Mouse (Mus musculus): ENCODE measurements around the gene Id3. TPM values are rescaled to one million over a fixed set of nuclear protein-coding genes. Genes with fewer than 3 reads are reported as not detected.

Gene Id3
- polyA plus RNA-seq, 1 experiment: 780 TPM

DNA sequence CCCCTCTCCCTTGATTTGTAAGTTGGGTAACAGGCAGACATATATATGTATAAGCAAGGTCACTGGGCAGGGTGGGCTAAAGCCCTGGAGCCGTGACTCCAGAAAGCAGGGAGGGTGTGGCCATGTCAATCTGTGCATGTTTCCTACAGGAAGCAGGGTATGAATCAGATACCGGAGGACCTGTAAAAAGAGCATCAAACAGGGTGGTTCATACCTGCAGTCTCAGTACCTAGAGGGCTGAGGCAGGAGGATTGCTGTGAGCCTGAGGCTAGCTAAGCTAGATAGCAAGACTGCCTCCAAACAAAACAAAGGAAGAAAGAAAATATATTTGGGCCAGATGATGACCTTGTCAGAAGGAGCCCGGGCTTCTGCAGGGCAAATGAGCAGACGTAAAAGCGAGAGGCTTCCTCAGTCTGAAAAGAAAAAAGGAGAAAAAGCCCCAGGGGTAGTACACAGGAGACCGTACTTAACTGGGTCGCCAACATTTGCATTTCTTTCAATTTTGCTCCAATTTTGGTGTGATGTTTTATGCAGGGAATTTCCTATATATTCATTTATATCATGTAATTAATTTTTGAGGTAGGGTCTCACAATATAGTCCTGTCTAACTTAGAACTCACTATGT, 21.3 kb upstream of the Id3 start:
- Histone ChIP-seq H3K4me3 (ENCODE audit: insufficient read depth, poor library complexity, severe bottlenecking) (no peak overlapping the region), H3K27me3 (ENCODE audit: control insufficient read depth, insufficient read depth, insufficient read length) (no peaks in the 10 kb centered on the region), H3K79me2 (ENCODE audit: control insufficient read depth, insufficient read depth) (no peaks in the 10 kb centered on the region), H3ac (ENCODE audit: control insufficient read depth, insufficient read length, low read depth) (no peak overlapping the region), H3K79me3 (ENCODE audit: low read depth) (no peaks in the 10 kb centered on the region), H3K36me3 (ENCODE audit: control insufficient read depth, insufficient read depth) (no peaks in the 10 kb centered on the region)
- TF ChIP-seq FOSL1 (IDR thresholded peaks at IDR 0.05; ENCODE audit: insufficient read depth, low read length, poor library complexity, severe bottlenecking): no peak
- TF ChIP-seq MYOG (IDR thresholded peaks at IDR 0.05; ENCODE audit: control insufficient read depth, extremely low read depth, insufficient read length): no peak
- no peak for TF ChIP-seq CEBPB (IDR thresholded peaks at IDR 0.05; ENCODE audit: low read depth)

DNA sequence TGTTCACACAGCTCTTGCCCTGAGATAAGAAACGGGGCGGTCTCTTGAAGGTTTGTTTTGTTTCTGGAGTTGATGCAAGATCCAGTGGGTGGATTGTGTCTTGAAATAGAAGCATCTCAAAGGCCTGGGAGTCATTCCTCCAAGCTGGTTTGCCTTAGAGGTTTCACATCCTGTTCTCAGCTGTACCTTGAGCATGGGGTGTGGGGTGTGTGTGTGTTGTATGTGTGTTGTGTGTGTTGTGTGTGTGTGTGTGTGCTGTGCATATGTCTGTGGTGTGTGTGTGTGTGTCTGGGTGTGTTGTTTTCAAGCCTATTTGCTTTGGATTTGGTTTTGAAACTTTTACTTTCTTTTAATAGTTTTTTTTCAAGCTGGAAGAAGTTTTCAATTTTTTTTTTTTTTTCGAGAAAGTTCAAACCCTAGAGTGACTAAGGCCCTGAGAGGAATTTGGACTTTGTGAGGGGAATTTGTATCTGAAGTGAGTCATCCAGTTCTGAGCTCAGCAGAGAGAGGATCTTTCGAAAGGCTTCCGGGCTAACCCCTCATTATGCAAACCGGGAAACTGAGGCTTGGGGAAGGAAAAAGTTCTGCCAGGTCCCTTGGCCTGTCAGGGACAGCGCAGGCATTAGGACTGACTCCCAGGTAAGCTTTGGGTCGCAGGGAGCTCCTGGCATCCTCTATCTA, 20.0 kb upstream of the Id3 start:
- Histone ChIP-seq H3K79me2 (ENCODE audit: control insufficient read depth, insufficient read depth) (no peaks in the 10 kb centered on the region), H3K36me3 (ENCODE audit: control insufficient read depth, insufficient read depth) (no peaks in the 10 kb centered on the region), H3K79me3 (ENCODE audit: low read depth) (no peaks in the 10 kb centered on the region), H3ac (ENCODE audit: control insufficient read depth, insufficient read length, low read depth) (peak overlapping the region; percentile 26), H3K27me3 (ENCODE audit: control insufficient read depth, insufficient read depth, insufficient read length) (no peaks in the 10 kb centered on the region), H3K4me3 (ENCODE audit: insufficient read depth, poor library complexity, severe bottlenecking) (no peak overlapping the region)
- TF ChIP-seq FOSL1 (IDR thresholded peaks at IDR 0.05; ENCODE audit: insufficient read depth, low read length, poor library complexity, severe bottlenecking) (no peak), MAX (IDR thresholded peaks at IDR 0.05) (no peak), CTCF (IDR thresholded peaks at IDR 0.05; ENCODE audit: control insufficient read depth, insufficient read depth, insufficient read length) (no peak), MYOG (IDR thresholded peaks at IDR 0.05; ENCODE audit: control insufficient read depth, extremely low read depth, insufficient read length) (no peak), USF1 (IDR thresholded peaks at IDR 0.05; ENCODE audit: low read depth) (no peak), CEBPB (IDR thresholded peaks at IDR 0.05; ENCODE audit: low read depth) (peak; percentile 53)

DNA sequence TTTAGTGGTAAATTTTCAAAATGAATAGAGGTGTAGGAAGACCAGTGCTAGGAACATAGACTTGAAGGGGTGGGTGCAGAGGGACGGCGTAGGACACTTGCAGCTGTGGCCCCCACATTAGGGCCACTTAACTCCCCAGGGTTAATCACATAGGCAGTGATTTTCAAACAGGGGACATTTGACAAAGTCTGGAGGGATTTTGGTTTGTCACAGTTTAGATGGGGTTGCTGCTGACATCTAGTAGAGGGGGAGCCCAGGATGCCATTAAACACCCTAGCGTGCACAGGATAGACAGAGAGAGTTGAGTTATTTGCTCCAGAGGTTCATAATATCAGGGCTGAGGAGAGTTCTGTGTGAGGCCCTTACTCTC, 19.5 kb upstream of the Id3 start:
- H3K27me3 ChIP-seq (ENCODE audit: control insufficient read depth, insufficient read depth, insufficient read length): no peaks in the 10 kb centered on the region
- no peaks in the 10 kb centered on the region for H3K79me2 ChIP-seq (ENCODE audit: control insufficient read depth, insufficient read depth)
- H3K36me3 ChIP-seq (ENCODE audit: control insufficient read depth, insufficient read depth): no peaks in the 10 kb centered on the region
- H3K4me3 ChIP-seq (ENCODE audit: insufficient read depth, poor library complexity, severe bottlenecking): no peak overlapping the region
- no peaks in the 10 kb centered on the region for H3K79me3 ChIP-seq (ENCODE audit: low read depth)
- no peak for TF ChIP-seq MAX (IDR thresholded peaks at IDR 0.05)
- TF ChIP-seq CTCF (IDR thresholded peaks at IDR 0.05; ENCODE audit: control insufficient read depth, insufficient read depth, insufficient read length): no peak
- TF ChIP-seq CEBPB (IDR thresholded peaks at IDR 0.05; ENCODE audit: low read depth): no peak
- no peak for TF ChIP-seq MYOD1 (IDR thresholded peaks at IDR 0.05; ENCODE audit: control insufficient read depth, insufficient read length, low read depth)
- no peak for TF ChIP-seq MYOG (IDR thresholded peaks at IDR 0.05; ENCODE audit: control insufficient read depth, extremely low read depth, insufficient read length)
- TF ChIP-seq USF1 (IDR thresholded peaks at IDR 0.05; ENCODE audit: low read depth): no peak
- TF ChIP-seq FOSL1 (IDR thresholded peaks at IDR 0.05; ENCODE audit: insufficient read depth, low read length, poor library complexity, severe bottlenecking): no peak
- peak overlapping the region; percentile 26 for H3ac ChIP-seq (ENCODE audit: control insufficient read depth, insufficient read length, low read depth)

DNA sequence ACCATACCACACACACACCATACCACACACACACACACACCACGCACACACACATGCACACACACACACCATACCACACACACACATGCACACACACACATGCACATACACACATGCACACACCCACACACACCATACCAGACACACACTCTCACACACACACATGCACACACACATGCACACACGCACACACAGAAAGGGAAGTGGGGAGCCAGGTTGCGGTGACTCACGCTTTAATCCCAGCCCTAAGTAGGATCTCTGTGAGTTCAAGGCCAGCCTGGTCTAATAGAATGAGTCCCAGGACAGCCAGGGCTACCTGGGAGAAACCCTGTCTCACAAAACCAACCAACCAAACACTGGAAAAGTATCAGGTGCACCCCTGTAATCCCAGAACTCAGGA, 18.7 kb upstream of the Id3 start:
- H3K27me3 ChIP-seq (ENCODE audit: control insufficient read depth, insufficient read depth, insufficient read length): no peaks in the 10 kb centered on the region
- H3ac ChIP-seq (ENCODE audit: control insufficient read depth, insufficient read length, low read depth): no peak overlapping the region
- TF ChIP-seq MYOD1 (IDR thresholded peaks at IDR 0.05; ENCODE audit: control insufficient read depth, insufficient read length, low read depth): no peak
- H3K79me2 ChIP-seq (ENCODE audit: control insufficient read depth, insufficient read depth): no peaks in the 10 kb centered on the region
- H3K79me3 ChIP-seq (ENCODE audit: low read depth): no peaks in the 10 kb centered on the region
- H3K36me3 ChIP-seq (ENCODE audit: control insufficient read depth, insufficient read depth): no peaks in the 10 kb centered on the region
- no peak overlapping the region for H3K4me3 ChIP-seq (ENCODE audit: insufficient read depth, poor library complexity, severe bottlenecking)

DNA sequence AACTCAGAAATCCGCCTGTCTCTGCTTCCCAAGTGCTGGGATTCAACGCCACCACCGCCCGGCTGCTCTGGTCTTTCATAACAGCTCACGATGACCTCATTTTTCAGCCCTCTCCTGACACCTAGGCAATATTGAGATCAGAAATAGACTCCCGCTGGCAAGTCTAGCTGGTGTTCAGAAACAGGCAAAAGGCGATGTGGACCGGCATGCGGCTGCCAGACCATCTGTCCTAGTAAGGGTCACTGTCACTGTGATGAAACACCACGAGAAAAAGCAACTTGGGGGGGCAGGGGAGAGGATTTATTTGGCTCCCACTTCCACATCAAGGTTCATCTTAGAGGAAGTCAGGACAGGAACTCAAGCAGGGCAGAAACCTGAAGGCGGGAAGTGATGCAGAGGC, 17.8 kb upstream of the Id3 start:
- TF ChIP-seq MAX (IDR thresholded peaks at IDR 0.05): no peak
- no peak for TF ChIP-seq MYOG (IDR thresholded peaks at IDR 0.05; ENCODE audit: control insufficient read depth, extremely low read depth, insufficient read length)
- TF ChIP-seq CTCF (IDR thresholded peaks at IDR 0.05; ENCODE audit: control insufficient read depth, insufficient read depth, insufficient read length): no peak
- TF ChIP-seq USF1 (IDR thresholded peaks at IDR 0.05; ENCODE audit: low read depth): no peak
- no peak for TF ChIP-seq CEBPB (IDR thresholded peaks at IDR 0.05; ENCODE audit: low read depth)
- no peak for TF ChIP-seq MYOD1 (IDR thresholded peaks at IDR 0.05; ENCODE audit: control insufficient read depth, insufficient read length, low read depth)
- no peak for TF ChIP-seq FOSL1 (IDR thresholded peaks at IDR 0.05; ENCODE audit: insufficient read depth, low read length, poor library complexity, severe bottlenecking)
- Histone ChIP-seq H3K36me3 (ENCODE audit: control insufficient read depth, insufficient read depth) (no peaks in the 10 kb centered on the region), H3K4me3 (ENCODE audit: insufficient read depth, poor library complexity, severe bottlenecking) (no peak overlapping the region), H3K79me2 (ENCODE audit: control insufficient read depth, insufficient read depth) (no peaks in the 10 kb centered on the region), H3K79me3 (ENCODE audit: low read depth) (no peaks in the 10 kb centered on the region), H3ac (ENCODE audit: control insufficient read depth, insufficient read length, low read depth) (no peak overlapping the region), H3K27me3 (ENCODE audit: control insufficient read depth, insufficient read depth, insufficient read length) (no peaks in the 10 kb centered on the region)

DNA sequence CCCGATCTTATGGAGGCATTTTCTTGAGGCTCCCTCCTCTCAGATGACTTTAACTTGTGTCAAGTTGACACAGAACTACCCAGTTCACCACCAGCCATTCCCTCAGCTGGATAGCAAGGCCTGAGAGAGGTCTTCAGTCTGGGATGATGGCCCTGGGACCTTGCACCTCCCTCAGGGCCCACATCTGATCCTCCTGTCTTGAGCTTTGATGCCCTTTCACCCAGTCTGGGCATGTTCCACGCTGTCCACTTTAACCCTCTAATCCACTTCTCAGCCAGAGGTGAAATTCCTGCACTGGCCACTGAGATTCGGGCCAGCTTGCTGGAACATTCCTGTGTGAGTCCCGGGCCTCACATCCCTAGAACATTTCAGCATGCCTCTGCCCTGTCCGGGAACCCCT, 17.3 kb upstream of the Id3 start:
- Histone ChIP-seq H3K4me3 (ENCODE audit: insufficient read depth, poor library complexity, severe bottlenecking) (no peak overlapping the region), H3K79me3 (ENCODE audit: low read depth) (no peaks in the 10 kb centered on the region), H3K27me3 (ENCODE audit: control insufficient read depth, insufficient read depth, insufficient read length) (no peaks in the 10 kb centered on the region), H3K36me3 (ENCODE audit: control insufficient read depth, insufficient read depth) (no peaks in the 10 kb centered on the region), H3ac (ENCODE audit: control insufficient read depth, insufficient read length, low read depth) (no peak overlapping the region), H3K79me2 (ENCODE audit: control insufficient read depth, insufficient read depth) (no peaks in the 10 kb centered on the region)
- no peak for TF ChIP-seq CTCF (IDR thresholded peaks at IDR 0.05; ENCODE audit: control insufficient read depth, insufficient read depth, insufficient read length)
- no peak for TF ChIP-seq MYOD1 (IDR thresholded peaks at IDR 0.05; ENCODE audit: control insufficient read depth, insufficient read length, low read depth)
- no peak for TF ChIP-seq CEBPB (IDR thresholded peaks at IDR 0.05; ENCODE audit: low read depth)
- no peak for TF ChIP-seq FOSL1 (IDR thresholded peaks at IDR 0.05; ENCODE audit: insufficient read depth, low read length, poor library complexity, severe bottlenecking)
- no peak for TF ChIP-seq MYOG (IDR thresholded peaks at IDR 0.05; ENCODE audit: control insufficient read depth, extremely low read depth, insufficient read length)
- no peak for TF ChIP-seq MAX (IDR thresholded peaks at IDR 0.05)
- TF ChIP-seq USF1 (IDR thresholded peaks at IDR 0.05; ENCODE audit: low read depth): no peak
